Mouse (Mus musculus) myocyte (in vitro differentiated cells): ENCODE measurements around the gene Gm49405.

Source experiments
- CEBPB ChIP-seq: IDR thresholded peaks from 2 replicates; pipeline ENCODE4 v1.6.1; 2011; ENCODE audit warnings: mild to moderate bottlenecking, moderate library complexity; ENCODE audit not compliant: poor library complexity, insufficient read depth, severe bottlenecking
- E2F4 ChIP-seq: IDR thresholded peaks from one replicate; pipeline ENCODE4 v1.6.1; 2011; ENCODE audit warnings: mild to moderate bottlenecking, control low read depth, moderate library complexity; ENCODE audit not compliant: insufficient read depth
- MAX ChIP-seq: IDR thresholded peaks from one replicate; pipeline ENCODE4 v1.6.1; 2011; ENCODE audit warnings: low read depth, mild to moderate bottlenecking, control low read depth
- MYOD1 ChIP-seq, 3 experiments: IDR thresholded peaks; one replicate each; pipeline ENCODE4 v1.6.1; 2011; ENCODE audit warnings: control low read depth in 2 of 3, low read depth in 2 of 3, mild to moderate bottlenecking in 2 of 3, moderate library complexity in 1 of 3; ENCODE audit not compliant: insufficient read length in 2 of 3, control insufficient read depth in 1 of 3
- MYOG ChIP-seq, 3 experiments: IDR thresholded peaks; one replicate each; pipeline ENCODE4 v1.6.1; 2011; ENCODE audit warnings: control low read depth in 2 of 3, low read depth in 2 of 3, mild to moderate bottlenecking in 2 of 3; ENCODE audit not compliant: insufficient read length in 2 of 3, control insufficient read depth in 1 of 3, insufficient read depth in 1 of 3
- POLR2A ChIP-seq: IDR thresholded peaks from one replicate; pipeline ENCODE4 v1.6.1; 2011; ENCODE audit warnings: low read depth, mild to moderate bottlenecking, control low read depth, moderate library complexity; ENCODE audit not compliant: insufficient read length
- POLR2AphosphoS2 ChIP-seq: IDR thresholded peaks from one replicate; pipeline ENCODE4 v1.6.1; 2011; ENCODE audit warnings: low read depth, control low read depth; ENCODE audit not compliant: insufficient read length
- REST ChIP-seq: IDR thresholded peaks from one replicate; pipeline ENCODE4 v1.6.1; 2011; ENCODE audit warnings: mild to moderate bottlenecking, control low read depth, moderate library complexity; ENCODE audit not compliant: insufficient read depth, insufficient read length
- SRF ChIP-seq: IDR thresholded peaks from one replicate; pipeline ENCODE4 v1.6.1; 2011; ENCODE audit warnings: low read depth; ENCODE audit not compliant: control insufficient read depth, insufficient read length
- TCF12 ChIP-seq: IDR thresholded peaks from one replicate; pipeline ENCODE4 v1.6.1; 2011; ENCODE audit warnings: mild to moderate bottlenecking, control low read depth; ENCODE audit not compliant: poor library complexity, insufficient read depth, severe bottlenecking
- TCF3 ChIP-seq: IDR thresholded peaks from one replicate; pipeline ENCODE4 v1.6.1; 2011; ENCODE audit warnings: low read depth, control low read depth; ENCODE audit not compliant: insufficient read length
- USF1 ChIP-seq: IDR thresholded peaks from one replicate; pipeline ENCODE4 v1.6.1; 2011; ENCODE audit warnings: low read depth, mild to moderate bottlenecking, control low read depth, moderate library complexity

GRCm38 (mm10) chr19:3959030-3959429 is 41.4 kb upstream of the Gm49405 start:
- no peak for TF ChIP-seq POLR2A
- TF ChIP-seq CEBPB, result no peak
- TF ChIP-seq POLR2AphosphoS2, result no peak
- TF ChIP-seq REST, result no peak
- TF ChIP-seq SRF, result no peak
- TF ChIP-seq E2F4, result no peak
- no peak for TF ChIP-seq MYOD1 (IDR thresholded peaks at IDR 0.05; ENCODE audit: control insufficient read depth in 1 of 3, insufficient read length in 2 of 3, low read depth in 2 of 3)
- TF ChIP-seq USF1, result no peak
- no peak for TF ChIP-seq TCF12
- TF ChIP-seq MAX, result no peak
- no peak for TF ChIP-seq MYOG (IDR thresholded peaks at IDR 0.05; ENCODE audit: control insufficient read depth in 1 of 3, insufficient read depth in 1 of 3, insufficient read length in 2 of 3, low read depth in 2 of 3)
- no peak for TF ChIP-seq TCF3
